Mouse (Mus musculus) 3134 (cell line): ENCODE data around the gene Ybey.

Experiments
- DNase-seq: peaks from one replicate; pipeline ENCODE4 v3.0.0-alpha.2; 2011; ENCODE audit warnings: low spot score; ENCODE audit not compliant: insufficient read length; ENCODE audit errors: extremely low read depth

Gene Ybey

DNA sequence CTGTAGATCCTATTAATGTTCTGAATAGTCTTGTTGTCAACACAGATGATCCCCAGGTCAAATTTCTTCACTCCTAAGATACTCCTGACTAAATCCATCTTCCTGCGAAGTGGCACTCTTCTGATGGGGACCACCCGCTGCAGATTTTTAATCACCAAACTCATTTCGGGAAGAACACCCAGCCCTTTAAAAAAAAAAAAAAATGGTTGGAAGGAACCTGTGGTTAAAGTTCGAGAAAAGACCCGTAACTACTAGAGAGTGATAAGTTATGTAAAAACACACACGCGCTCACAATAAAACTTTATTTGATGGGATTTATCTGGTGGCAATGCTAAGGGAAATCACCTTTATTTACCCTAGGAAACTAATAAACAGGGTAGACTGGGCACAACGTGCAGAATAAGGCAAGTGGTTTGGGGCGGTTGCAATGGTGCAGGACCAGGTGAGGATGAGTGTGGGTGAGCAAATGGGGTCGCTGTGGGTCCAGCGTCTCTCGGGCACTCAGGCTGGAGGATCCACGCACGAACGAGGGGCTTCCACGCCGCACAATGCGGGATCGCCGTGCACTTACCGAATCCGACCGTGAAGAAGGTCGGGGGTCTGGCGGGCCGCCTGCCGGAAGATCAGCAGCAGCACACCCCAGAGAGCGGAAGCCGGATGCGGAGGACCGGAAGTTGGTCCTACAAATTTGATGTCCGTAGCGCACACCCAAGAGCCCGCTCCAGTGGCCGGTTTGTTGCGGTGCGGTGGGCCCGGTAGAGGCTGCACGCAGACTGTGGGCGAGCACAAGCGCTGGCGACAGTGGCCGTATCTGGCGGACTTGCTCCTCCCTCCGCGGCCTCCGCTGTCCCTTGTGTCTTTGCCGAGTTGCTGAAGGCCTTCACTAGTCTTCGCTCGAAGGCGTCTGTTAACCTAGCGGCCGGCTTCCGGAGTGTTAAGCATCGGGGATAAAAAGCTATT lies at the start of gene Ybey, which contains the start of gene Mcm3ap:
Gene Ybey (minus strand): TSS at position 912 of the 960 bp plus-strand sequence.
Gene Mcm3ap (plus strand): TSS at position 725 of the 960 bp plus-strand sequence.
- DNase-seq: peak; percentile 89

DNA sequence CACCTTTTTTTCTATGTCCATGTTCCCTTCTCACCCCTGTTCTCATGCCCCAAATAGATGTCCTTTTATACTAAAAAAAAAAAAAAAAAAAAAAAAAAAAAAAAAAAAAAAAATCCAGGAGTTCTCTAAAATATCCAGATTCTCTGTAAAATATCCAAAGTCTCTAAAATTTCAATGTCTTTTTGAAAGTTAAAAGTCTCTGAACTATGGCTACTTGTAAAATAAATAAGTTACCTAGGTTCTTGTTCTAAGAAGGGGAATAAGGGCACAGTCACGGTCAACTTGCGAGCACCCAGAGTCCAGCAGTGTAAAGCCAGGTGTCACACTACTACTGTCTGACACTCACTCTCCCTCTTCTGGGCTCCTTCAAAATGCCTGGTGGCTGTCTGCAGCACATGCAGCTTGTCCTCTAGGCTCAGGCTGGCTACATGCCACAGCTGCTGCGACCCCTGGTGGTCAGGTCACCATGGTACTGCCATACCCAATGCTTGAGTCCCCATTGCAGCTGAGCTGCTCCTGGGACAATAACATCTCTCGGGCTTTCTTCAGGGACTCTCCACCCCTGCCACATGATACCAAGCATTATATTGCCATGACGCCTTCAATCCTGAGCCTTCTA lies 44.2 kb upstream of the Ybey start:
- DNase-seq: peak; percentile 53

DNA sequence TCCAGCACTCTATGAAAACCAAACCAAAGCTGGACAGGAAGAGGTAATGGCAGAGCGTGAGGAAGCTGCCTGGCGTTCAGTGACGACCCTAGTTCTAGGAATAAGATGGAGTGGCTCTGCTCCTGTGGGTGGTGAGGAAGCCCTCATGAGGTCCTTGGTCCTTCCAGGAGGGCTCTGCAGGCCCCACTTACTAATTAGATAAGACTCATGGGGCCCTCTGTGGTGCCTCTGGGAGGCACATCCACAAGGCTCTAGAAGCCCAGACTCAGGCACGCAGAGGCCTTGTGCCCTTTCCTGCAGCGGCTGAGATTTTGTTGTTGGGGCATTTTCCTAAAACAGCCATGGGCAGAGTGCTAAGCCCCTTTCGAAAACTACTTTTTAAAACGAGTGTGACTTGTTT lies 37.0 kb upstream of the Ybey start:
- no peak for DNase-seq

DNA sequence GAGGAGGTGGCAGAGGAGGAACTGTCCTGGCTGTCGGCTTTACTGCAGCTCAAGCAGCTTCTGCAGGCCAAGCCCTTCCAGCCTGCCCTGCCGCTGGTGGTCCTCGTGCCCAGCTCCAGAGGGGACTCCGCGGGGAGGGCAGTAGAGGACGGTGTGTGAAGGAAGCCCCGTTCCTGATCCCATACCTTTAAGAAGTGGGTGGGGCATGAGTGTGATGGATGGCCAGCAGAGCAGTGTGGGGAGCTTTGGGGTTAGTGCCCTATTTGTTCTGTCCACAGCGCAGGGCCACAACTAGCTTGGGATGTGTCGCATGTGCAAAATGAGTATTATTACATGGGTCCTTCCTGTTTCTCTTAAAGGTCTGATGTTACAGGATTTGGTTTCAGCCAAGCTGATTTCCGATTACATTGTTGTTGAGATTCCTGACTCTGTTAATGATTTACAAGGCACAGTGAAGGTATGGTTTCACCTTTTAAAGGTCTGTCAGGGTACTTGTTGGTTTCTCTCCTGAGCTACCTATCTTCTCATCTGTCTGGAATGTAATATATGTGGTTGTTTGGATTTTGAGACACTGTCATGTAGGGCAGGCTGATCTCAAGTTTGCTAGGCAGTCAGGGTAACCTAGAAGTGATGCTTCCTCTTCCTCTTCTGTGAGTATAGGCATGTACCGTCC lies 35.5 kb upstream of the Ybey start:
- no peak for DNase-seq

DNA sequence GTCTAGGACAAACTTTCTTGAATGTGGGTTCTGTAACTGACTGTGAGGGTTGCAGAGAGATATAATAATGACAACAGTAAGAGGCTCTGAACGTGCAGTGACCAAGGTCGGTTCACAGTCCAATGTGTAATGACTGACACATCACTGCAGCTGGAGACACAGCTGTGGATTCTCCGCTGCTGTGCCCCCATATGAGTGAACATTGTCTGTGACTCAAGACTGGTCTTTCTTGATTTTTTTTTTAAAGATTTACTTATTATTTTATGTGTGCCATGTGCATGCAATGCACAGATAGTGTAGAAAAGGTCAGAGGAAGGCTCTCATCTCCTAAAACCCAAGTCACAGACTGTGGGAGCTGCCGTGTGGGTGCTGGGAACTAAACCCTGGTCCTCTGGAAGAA lies 28.6 kb upstream of the Ybey start:
- DNase-seq: no peak

DNA sequence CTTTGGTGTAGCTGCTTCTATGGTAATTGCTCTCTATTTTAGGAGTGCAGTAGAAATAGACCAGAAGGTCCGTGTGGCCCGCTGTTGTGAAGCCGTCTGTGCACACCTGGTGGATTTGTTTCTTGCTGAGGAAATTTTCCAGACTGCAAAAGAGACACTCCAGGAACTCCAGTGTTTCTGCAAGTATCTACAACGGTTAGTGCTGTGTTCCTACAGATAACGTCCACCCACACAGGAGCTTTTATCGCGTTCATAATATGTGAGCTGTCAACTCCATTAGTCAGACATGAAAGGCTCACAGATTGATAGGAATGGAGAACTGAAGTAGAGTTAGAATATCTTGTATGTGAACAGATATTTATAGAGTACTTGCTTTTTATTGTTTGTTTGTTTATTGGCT lies 27.5 kb upstream of the Ybey start:
- DNase-seq: no peak

DNA sequence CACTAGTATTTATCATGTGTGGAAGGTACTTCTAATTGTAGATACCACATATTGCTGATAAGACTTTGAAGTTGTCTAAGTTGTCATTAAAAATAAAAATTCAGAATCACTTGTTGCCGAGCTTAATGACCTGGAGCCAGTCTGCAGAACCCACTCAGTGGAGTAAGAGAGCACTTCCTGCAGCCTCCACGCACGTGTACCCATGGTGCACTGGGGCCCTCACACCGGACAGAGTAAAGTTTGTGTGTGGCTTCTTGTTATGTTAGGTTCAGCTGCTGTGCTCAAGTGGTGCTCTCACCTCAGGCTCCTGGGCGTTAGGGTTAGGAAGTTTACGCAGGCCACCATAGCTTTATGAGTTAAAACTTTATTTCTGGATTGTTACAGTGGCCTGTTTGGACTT lies 26.6 kb upstream of the Ybey start:
- DNase-seq: no peak

DNA sequence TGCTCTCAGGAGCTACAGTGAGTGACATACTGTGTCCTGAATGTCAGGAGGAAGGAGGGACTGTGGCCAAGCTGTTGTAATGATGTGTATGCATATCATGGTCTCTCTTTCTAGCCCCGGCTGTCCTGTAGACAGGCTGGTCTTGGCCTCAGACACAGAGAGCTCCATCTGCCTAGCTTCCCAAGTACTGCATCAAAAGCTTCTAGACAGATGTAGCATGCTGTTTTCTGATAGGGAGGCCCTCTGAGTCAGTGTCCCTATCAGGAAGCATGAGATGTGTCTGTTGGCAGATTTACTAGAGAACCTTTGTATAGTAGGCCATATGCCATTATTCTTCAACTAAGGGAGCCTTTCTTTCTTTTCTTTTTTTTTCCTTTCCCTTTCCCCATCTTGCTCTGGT lies 24.6 kb upstream of the Ybey start:
- no peak for DNase-seq

DNA sequence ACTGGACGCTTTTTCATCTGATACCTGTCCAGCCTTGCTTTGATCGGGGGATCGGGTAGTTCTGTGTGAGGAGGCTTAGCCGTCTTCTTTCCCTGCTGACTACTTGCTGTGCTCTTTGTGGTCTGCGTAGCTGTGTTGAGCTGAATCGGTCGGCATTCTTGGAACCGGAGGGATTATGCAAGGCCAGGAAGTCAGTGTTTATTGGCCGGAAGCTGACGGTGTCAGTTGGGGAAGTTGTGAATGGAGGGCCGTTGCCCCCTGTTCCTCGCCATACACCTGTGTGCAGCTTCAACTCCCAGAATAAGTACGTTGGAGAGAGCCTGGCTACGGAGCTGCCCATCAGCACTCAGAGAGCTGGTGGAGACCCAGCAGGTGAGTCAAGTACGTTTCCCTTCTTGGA lies 20.3 kb upstream of the Ybey start:
- DNase-seq: no peak

DNA sequence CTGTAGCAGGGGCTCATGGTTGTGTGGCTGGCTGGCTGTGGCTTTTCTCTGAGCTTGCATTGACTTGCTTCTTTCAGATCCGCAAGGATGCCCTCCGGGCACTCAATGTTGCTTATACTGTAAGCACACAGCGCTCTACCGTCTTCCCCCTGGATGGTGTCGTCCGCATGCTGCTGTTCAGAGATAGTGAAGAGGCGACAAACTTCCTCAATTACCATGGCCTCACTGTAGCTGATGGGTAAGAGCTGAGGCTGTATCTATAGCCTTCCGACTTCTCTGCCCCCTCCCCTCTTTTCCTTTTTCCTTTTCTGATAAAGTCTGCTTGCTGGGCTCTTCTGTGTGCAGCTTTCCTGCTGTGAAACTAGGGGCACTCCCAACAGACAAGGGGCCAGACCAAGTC lies 19.4 kb upstream of the Ybey start:
- no peak for DNase-seq

DNA sequence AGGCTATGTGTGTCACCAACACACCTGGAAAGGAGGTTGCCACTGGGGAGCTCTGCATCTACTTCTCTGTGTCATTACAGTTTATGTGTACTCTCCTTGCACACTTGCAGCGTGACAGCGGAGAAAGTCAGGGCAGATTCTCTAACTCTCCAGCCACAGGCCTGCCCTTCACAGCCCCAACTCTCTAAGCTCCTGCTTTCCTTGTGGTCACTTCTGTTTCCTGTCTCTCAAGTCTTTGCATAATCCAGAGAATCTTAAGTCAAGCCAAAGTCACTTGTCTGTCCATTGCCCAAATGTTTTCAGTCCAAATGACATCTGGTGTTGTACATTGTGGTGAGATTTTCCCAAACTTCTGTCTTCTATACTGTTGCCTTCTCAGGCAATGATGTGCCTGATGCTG lies 17.4 kb upstream of the Ybey start:
- DNase-seq: no peak

DNA sequence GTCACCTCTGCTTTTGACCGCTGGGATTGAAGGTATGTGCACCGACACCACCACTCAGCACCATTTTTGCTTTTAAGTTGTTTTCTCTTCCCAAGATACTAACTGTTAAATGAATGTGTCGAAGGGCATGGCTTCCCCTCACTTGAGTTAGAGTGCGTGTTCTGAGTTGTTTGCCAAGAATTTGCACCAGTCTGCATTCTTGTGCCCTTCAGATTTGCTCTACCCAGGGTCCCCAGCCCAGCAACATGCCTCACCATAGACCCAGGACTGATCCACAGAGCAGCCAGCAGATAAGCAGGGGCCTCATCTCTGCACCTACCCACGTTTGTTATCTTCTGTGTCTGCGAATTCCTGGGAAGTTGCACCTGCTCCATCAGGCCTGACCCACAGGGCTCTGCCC lies 12.6 kb upstream of the Ybey start:
- no peak for DNase-seq

DNA sequence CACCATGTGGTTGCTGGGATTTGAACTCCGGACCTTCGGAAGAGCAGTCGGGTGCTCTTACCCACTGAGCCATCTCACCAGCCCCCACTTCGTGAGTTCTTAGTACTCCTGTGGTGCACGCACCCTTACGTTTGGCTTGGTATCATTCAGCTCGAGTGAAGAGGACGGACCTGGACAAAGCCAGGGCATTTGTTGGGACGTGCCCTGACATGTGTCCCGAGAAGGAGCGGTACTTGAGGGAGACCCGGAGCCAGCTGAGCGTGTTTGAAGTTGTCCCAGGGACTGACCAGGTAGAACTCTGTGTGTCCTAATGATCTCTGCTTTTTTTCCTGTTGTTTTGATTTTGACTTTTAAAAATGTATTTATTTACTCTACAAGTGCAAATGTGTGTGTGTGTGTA lies 11.9 kb upstream of the Ybey start:
- no peak for DNase-seq

DNA sequence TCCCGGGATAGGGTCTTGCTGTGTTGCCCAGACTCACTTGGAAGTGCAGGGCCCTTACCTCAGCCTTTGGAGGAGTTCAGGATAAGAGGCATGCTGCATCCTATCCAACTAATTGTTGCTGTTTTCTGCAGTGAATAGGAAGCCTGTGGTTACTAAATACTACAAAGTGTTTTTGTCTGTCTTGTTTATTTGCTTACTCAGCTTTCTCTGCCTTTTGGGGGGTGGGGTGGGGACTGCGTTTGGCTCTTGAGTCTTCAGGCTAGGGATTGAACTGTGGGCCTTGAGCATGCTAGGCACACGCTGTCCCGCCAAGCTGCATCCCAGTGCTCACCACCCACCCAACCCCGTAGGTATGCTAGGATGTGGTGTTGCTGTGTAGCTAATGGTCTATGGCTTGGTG lies 4.8 kb upstream of the Ybey start:
- DNase-seq: no peak

DNA sequence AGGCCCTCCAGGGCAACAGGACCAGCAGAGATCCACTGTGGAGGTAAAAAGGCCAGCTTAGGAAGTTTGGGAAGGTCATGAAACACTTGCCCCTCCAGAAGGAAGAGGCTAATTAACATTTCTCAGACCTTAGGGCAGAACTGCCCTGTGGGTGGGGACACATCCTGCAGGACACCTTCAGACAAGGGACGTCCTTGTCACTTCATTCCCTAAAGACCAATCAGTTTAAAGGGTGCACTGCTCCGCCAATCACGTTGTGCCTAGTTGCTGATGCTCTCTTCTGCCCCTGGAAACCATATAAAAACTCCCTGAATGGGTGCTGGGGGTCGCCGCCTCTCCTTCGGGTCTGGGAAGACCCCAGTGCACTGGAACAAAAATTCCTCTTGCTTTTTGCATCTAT lies 6.2 kb downstream of the Ybey start:
- no peak for DNase-seq

DNA sequence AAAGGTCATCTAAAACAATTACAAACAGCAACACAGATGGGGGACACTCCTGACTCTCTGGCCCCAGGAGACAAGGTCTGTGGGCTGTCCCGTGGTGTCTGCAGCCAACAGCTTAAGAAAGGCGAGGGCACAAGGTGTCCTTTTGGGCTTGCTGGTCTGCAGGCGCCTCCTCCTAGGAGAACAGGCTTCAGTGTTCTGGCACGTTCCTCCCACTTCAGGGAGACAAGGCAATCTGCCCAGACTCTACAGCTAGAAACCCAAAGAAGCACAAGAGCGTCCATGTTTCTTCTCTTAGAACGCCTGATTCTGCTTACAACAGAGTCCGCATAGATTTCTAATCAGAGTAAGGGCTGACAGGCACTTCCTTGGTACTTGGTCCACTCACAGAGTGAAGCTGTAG lies 6.6 kb downstream of the Ybey start:
- DNase-seq: no peak

DNA sequence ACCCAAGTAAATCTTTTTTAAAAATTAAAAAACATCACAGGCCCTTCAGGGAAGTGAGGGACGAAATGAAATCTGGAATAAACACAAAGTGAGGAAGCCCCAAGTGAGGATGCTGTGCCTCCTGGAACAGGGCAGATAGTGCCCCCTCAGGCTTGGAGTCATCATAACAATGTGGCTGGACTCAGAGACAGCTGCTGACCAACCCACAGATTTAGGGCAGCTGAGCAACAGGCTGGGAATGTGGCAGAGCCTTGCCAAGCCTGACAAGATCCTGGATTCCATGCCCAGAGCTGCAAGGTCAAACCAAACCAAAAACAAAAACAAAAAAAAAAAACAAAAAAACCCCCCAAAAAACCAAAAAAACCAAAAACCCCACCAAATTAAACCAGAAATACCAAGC lies 7.7 kb downstream of the Ybey start:
- no peak for DNase-seq

DNA sequence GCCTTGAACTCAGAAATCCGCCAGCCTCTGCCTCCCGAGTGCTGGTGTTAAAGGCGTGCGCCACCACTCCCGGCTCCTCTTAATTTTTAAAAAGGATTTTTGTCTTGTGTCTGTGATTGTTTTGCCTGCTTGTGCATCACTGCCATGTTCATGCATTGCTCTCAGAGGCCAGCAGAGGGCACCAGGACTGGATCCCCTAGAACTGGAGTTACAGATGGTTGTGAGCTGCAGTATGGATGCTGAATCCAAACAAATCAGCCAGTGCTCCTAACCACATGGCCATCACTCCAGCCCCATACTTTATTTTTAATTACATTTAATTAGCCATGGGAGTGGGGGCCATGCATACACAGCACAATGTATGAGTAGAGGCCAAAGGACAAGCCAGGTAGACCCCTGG lies 13.6 kb downstream of the Ybey start:
- DNase-seq: no peak

DNA sequence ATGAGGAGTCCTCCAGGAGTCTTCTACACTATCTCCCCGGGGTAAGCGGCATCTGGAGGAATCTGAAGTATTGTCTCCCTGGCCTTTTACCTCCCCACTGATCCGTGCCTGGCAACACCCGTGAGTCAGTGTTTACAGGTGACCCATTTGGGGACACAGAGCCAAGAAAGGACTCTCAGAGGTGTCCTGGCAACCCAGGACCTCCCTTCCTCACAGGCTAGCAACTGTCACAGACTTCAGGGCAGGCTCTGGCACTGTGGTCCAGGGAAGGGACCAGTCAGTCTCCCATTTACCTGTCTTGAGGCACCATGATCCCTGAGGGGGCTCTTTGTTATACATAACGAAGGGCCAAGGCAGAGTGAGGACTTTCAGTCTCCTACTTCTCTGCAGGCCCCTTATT lies 20.1 kb downstream of the Ybey start, which contains the start of gene 2610028H24Rik:
Gene 2610028H24Rik (plus strand): TSS at position 231 of the 400 bp plus-strand sequence.
- DNase-seq: no peak

DNA sequence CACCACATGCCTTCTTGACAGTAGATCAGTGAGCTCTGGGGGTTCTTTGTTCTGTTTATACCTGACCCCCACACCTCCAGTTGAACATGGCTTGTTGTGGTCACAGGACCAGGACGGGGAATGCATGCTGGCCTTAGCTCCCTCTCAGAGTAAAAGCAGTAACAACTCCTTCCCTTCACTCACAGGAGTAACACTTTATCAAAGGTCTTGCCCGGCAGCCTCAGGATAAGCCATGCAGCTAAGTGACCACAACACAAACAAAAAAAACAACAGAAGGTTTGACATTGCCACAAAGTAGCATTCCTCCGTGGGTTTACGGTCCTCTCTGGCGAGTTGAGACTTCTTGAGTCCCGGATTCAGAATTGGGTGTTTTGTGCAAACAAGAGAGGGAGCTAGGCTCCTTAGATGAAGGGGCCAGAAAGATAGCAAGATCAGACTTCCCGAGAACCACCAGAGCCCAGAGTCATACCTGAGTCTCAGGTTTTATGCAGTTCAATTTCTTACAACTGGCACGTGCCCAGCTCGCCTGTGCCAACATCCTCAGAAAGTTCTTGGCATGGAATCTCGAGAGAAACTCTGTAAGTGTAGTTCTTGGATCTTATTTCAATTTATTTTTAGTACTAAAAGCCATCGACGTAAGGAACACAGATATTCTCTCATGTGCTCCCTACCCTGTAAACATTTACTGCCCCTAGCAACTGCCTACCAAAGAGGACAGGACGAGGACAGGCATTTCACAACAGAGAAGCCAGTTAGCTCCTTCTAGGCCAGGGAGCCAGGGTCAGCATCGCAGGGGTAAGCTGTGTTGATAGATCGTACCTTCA lies 21.3 kb downstream of the Ybey start:
- DNase-seq: no peak
